Mouse (Mus musculus) midbrain, embryonic 11.5 days (tissue): ENCODE data around the gene Fam89a. TPM values are rescaled to one million over a fixed set of nuclear protein-coding genes. Genes with fewer than 3 reads are reported as not detected.

ENCODE experiments used
- ATAC-seq: fragments of 200-750 bp; cut with Nextera tagmentation; 2 replicates; pipeline ENCODE4 v1.8.0; 2017; ENCODE audit warnings: moderate TSS enrichment, moderate library complexity; ENCODE audit not compliant: low FRiP score
- DNase-seq: peaks from one replicate; pipeline ENCODE4 v3.0.0; 2015; ENCODE audit warnings: low spot score; ENCODE audit errors: missing footprints
- H3K27ac ChIP-seq: fragments of 300-500 bp; sonication (generic); 2 replicates; pipeline ENCODE4 v1.5.1; 2014; ENCODE audit warnings: low read depth, low read length
- H3K27me3 ChIP-seq: fragments of 300-500 bp; sonication (generic); 2 replicates; pipeline ENCODE4 v1.6.1; 2014; ENCODE audit warnings: mild to moderate bottlenecking, low read length, moderate library complexity, mixed read lengths; ENCODE audit not compliant: control insufficient read depth, insufficient read depth
- H3K36me3 ChIP-seq: fragments of 300-500 bp; sonication (generic); 2 replicates; pipeline ENCODE4 v1.6.1; 2014; ENCODE audit warnings: mild to moderate bottlenecking, low read length, moderate library complexity, mixed read lengths; ENCODE audit not compliant: control insufficient read depth, insufficient read depth
- H3K4me1 ChIP-seq: fragments of 300-500 bp; sonication (generic); 2 replicates; pipeline ENCODE4 v1.6.1; 2014; ENCODE audit warnings: low read length; ENCODE audit not compliant: control insufficient read depth, insufficient read depth
- H3K4me2 ChIP-seq: fragments of 300-500 bp; sonication (generic); 2 replicates; pipeline ENCODE4 v1.6.1; 2014; ENCODE audit warnings: mild to moderate bottlenecking, moderate library complexity
- H3K4me3 ChIP-seq: fragments of 300-500 bp; sonication (generic); 2 replicates; pipeline ENCODE4 v1.5.1; 2014; ENCODE audit warnings: low read depth, low read length
- H3K9ac ChIP-seq: fragments of 300-500 bp; sonication (generic); 2 replicates; pipeline ENCODE4 v1.6.1; 2014; ENCODE audit warnings: low read length
- H3K9me3 ChIP-seq: fragments of 300-500 bp; sonication (generic); 2 replicates; pipeline ENCODE4 v1.6.1; 2016; ENCODE audit warnings: low read length; ENCODE audit not compliant: control insufficient read depth
- WGBS: fragments of 180-500 bp; shearing (Covaris S2); extraction: QIAGEN DNeasy Blood & Tissue Kit; methylation state at CpG from one replicate; pipeline ENCODE4 v1.1.7; 2014; 5-methylcytosine and 5-hydroxymethylcytosine counted together
- polyA plus RNA-seq: library from polyadenylated mRNA; unstranded; fragments of >200 nt; fragmentation: Nextera tagmentation; extraction: Ambion mirVana; gene quantifications from 2 replicates; pipeline ENCODE4 v1.2.1, GENCODE M21; 2014

Fam89a gene
- polyA plus RNA-seq, 1 experiment from 2014 or later = 2.2 TPM

DNA sequence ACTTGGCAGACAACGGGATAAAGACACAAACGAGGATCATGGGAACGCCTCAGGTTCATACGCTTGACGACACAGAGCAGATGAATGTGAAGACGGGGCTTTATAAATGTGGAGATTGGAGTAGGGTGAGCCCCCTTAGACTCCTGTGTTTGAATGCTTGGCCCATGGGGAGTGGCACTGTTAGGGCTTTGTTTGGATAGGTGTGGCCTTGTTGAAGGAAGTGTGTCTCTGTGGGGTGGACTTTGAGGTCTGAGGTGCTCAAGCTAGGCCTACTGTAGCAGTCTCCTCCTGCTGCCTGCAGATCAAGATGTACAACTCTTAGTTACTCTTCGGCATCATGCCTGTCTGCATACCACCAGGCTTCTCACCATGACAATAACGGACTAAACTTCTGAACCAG lies 45.8 kb downstream of the Fam89a start:
- WGBS = 95% methylated on average over 8 of the region's 8 CpGs

DNA sequence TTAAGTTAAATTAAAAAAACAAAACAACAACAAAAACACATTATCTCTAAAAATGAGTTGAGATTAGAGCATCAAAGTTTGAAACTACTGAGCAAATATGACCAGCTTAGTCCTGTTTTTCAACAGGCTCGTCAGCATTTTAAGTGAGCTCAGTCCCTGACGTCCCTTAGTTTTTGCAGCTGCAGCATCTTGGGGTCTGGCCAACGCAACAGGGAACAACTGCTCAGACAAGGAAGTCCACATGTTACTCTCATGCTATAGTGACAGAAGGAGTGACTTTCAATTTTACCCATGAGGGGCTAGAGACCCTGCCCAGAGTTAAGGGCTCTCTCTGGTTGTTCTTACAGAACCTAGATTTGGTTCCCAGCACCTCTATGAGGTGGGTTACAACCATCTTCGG lies 47.3 kb downstream of the Fam89a start:
- no peaks in the 10 kb centered on the region for H3K27me3 ChIP-seq
- no peak for ATAC-seq
- no peak overlapping the region for H3K27ac ChIP-seq
- DNase-seq = no peak
- H3K4me2 ChIP-seq = no peak overlapping the region
- no peaks in the 10 kb centered on the region for H3K9me3 ChIP-seq
- H3K36me3 ChIP-seq = peaks cover 5% of the 10 kb centered on the region; the same call in 1 of the 2 replicates
- no peak overlapping the region for H3K4me3 ChIP-seq
- 90% methylated on average over 4 of the region's 4 CpGs for WGBS
- H3K4me1 ChIP-seq = no peaks in the 10 kb centered on the region
- no peak overlapping the region for H3K9ac ChIP-seq

More for the DNA sequence above, 45.8 kb downstream of the Fam89a start:
- Histone ChIP-seq H3K9me3 (no peaks in the 10 kb centered on the region), H3K27me3 (no peaks in the 10 kb centered on the region), H3K9ac (no peak overlapping the region), H3K36me3 (peaks cover 5% of the 10 kb centered on the region; the same call in 1 of the 2 replicates), H3K4me2 (no peak overlapping the region), H3K27ac (no peak overlapping the region), H3K4me1 (no peaks in the 10 kb centered on the region), H3K4me3 (no peak overlapping the region)
- DNase-seq = no peak
- no peak for ATAC-seq

DNA sequence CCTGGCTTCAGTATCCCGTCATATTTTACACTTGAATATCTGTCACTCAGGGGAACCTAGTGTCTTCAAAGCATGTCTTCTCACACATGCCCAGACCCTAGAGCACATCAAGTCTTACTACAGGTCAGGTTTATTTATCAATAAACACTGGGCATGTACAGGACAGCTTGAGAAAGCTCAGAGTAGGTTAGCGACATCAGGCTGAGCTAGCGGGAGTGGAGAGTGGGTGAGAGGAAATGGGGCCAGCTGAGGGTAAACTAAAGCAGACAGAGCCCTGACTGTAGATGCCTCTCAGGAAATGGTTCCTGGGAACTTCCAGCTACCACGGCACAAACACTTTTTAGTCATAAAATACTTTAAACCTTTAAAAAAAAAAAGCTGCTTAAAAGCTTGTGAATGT lies 48.1 kb downstream of the Fam89a start:
- no peak overlapping the region for H3K27ac ChIP-seq
- ATAC-seq = no peak
- no peak overlapping the region for H3K9ac ChIP-seq
- WGBS = 86% methylated on average over 4 of the region's 4 CpGs
- no peaks in the 10 kb centered on the region for H3K27me3 ChIP-seq
- H3K4me3 ChIP-seq = no peak overlapping the region
- no peaks in the 10 kb centered on the region for H3K4me1 ChIP-seq
- no peak overlapping the region for H3K4me2 ChIP-seq
- peaks cover 5% of the 10 kb centered on the region; the same call in 1 of the 2 replicates for H3K36me3 ChIP-seq
- H3K9me3 ChIP-seq = no peaks in the 10 kb centered on the region
- no peak for DNase-seq

DNA sequence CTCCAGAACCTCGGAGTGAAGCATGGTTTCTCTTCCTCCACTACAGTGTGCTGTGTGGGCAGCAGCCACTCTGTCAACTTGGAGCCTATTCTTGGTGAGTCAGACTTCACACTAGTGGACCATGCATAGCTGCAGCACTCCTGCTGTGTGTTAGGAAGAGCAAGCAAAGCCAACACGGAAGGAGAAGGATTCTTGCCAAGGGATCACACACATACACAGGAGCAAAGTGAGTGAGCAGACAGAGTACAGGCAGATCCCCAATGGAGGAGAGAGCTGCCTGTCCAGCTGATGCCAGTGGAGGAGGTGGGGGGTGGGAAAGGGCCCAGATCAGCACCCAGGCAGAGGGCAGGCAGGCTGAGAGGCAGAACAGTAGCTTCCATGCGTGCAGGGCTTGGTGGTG lies 49.4 kb downstream of the Fam89a start:
- Histone ChIP-seq H3K4me2 (no peak overlapping the region), H3K27ac (no peak overlapping the region), H3K4me1 (no peaks in the 10 kb centered on the region), H3K4me3 (no peak overlapping the region), H3K36me3 (peaks cover 6% of the 10 kb centered on the region), H3K27me3 (no peaks in the 10 kb centered on the region), H3K9me3 (no peaks in the 10 kb centered on the region), H3K9ac (no peak overlapping the region)
- no peak for DNase-seq
- 90% methylated on average over 3 of the region's 3 CpGs for WGBS
- no peak for ATAC-seq

DNA sequence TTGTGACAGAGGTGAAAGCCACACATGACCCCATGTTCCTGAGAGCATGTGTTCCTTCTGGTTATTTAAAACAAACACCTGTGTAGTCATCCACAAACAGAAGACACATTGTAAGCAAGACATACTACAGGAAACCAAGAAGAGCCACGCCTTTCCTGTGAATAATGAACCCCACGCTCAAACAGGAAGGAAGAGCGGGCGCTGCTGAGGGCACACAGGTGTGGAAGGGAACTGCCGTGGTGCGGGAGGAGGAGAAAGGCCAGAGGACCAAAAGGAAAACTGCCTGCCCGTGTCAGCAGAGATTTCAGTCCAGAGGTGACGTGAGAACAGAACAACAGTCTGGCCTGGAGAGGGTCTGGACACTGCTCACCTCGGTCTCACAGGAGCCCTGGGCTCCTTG lies 50.6 kb downstream of the Fam89a start:
- DNase-seq (no peak), ATAC-seq (no peak)
- Histone ChIP-seq H3K9me3 (no peaks in the 10 kb centered on the region), H3K36me3 (peaks cover 6% of the 10 kb centered on the region), H3K4me3 (no peak overlapping the region), H3K27ac (no peak overlapping the region), H3K4me1 (no peaks in the 10 kb centered on the region), H3K9ac (no peak overlapping the region), H3K27me3 (no peaks in the 10 kb centered on the region), H3K4me2 (no peak overlapping the region)
- WGBS = 93% methylated on average over 9 of the region's 9 CpGs

DNA sequence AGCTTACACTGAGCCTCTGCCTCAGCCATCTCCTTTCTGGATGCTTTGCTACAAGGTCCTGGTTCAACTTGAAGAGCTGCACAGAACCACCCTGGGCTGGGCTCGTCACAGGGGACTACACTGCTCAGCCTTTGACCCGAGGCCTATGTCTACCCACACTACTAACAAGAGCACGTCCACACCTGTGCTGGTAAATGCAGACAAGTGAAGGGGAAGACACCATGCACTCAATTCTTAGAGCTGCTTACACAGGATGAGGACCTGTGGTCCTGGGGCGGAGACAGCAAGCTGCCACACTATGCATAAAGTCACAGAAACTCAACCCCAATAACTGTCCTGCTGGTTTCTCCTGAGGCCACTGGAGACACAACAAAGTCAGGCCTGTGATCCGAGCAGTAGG lies 51.4 kb downstream of the Fam89a start:
- H3K27ac ChIP-seq = no peak overlapping the region
- ATAC-seq (no peak), DNase-seq (no peak)
- no peaks in the 10 kb centered on the region for H3K4me1 ChIP-seq
- no peak overlapping the region for H3K9ac ChIP-seq
- peaks cover 6% of the 10 kb centered on the region for H3K36me3 ChIP-seq
- H3K27me3 ChIP-seq = no peaks in the 10 kb centered on the region
- no peak overlapping the region for H3K4me2 ChIP-seq
- 85% methylated on average over 5 of the region's 5 CpGs for WGBS
- H3K9me3 ChIP-seq = no peaks in the 10 kb centered on the region
- H3K4me3 ChIP-seq = no peak overlapping the region

DNA sequence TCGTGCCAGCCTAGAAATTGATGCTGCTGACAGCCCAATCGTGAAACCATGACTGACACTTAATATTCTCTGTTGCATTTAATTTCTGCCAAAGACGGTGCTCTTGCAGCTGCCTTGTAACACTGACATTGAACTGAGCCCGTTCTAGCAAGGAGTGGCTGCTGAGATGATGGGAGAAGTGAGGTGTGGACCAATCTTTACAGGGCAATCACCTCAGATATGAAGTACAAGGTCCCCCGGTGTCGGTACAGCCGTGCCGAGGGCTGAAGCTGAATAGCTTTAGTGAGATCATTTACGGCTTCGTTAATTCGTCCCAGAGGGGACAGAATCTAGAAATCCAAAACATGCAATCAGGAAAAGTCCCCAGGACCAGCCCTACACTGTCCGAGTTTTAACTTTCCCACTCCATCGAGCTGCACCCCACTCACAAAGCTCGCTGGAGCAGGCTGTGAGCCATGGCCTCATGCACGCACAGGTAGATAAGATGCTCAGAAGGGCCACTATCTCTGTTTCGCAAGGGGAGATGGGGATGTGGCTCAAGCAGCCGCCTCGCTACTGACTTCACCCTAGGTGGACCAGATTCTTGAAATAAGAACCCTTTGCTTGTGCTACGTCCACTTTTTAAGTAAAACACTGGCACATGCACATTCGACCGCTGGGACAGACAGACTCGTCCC lies 56.1 kb downstream of the Fam89a start:
- no peaks in the 10 kb centered on the region for H3K9me3 ChIP-seq
- DNase-seq (no peak), ATAC-seq (no peak)
- 93% methylated on average over 22 of the region's 22 CpGs for WGBS
- no peaks in the 10 kb centered on the region for H3K27me3 ChIP-seq
- H3K4me2 ChIP-seq = no peak overlapping the region
- H3K4me1 ChIP-seq = no peaks in the 10 kb centered on the region
- no peak overlapping the region for H3K4me3 ChIP-seq
- peaks cover 2% of the 10 kb centered on the region; the same call in 1 of the 2 replicates for H3K36me3 ChIP-seq
- no peak overlapping the region for H3K9ac ChIP-seq
- H3K27ac ChIP-seq = no peak overlapping the region

DNA sequence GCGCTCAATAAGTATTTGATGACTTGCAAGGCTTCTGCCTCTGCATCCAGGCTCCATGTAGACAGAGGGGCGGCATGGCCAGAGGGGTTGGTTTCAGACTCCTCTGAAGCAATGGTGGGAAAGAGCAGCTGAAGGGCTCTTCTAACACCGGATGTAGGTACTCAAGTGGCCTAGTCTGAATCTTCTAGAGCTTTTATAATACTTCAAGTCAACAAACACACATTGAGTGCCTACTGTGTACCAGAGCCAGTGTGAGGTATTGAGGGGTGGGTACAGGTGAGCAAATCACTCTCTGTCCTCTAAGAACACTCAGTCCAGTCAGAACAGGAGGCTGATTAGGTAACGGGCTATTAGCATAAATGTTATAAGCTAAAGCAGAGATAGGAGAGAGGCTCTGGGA lies 59.9 kb downstream of the Fam89a start:
- no peaks in the 10 kb centered on the region; the same call in 1 of the 2 replicates for H3K36me3 ChIP-seq
- H3K27ac ChIP-seq = no peak overlapping the region
- no peaks in the 10 kb centered on the region for H3K9me3 ChIP-seq
- DNase-seq (no peak), ATAC-seq (no peak)
- H3K4me1 ChIP-seq = no peaks in the 10 kb centered on the region
- H3K4me2 ChIP-seq = no peak overlapping the region
- H3K4me3 ChIP-seq = no peak overlapping the region
- WGBS = 93% methylated on average over 4 of the region's 4 CpGs
- H3K27me3 ChIP-seq = no peaks in the 10 kb centered on the region
- H3K9ac ChIP-seq = no peak overlapping the region
